Mouse (Mus musculus): ENCODE measurements around the gene Chrnb1. TPM values are rescaled to one million over a fixed set of nuclear protein-coding genes. Genes with fewer than 3 reads are reported as not detected.

Chrnb1 gene
- polyA plus RNA-seq, 1 experiment from 2014 or later, result 1.8 TPM

- Histone ChIP-seq H3K9ac (peak overlapping the region; percentile 69), H3K4me1 (peaks cover 71% of the 10 kb centered on the region), H3K27ac (no peak overlapping the region), H3K9me3 (no peaks in the 10 kb centered on the region), H3K4me3 (replicated peaks) (peak overlapping the region; percentile 58), H3K27me3 (peaks cover 71% of the 10 kb centered on the region), H3K36me3 (replicated peaks) (no peaks in the 10 kb centered on the region), H3K4me2 (peak overlapping the region; percentile 84)
- ATAC-seq (ENCODE audit: low FRiP score), result peak; percentile 5; the same call in 1 of the 2 replicates
- under 1% methylated on average over 32 of the region's 33 CpGs for WGBS
Measured at GRCm38 (mm10) chr11:69802648-69803105, 6.9 kb upstream of the Chrnb1 start.

GRCm38 (mm10) chr11:69801379-69801977 lies 5.7 kb upstream of the Chrnb1 start, which contains the start of gene Fgf11:
Gene Fgf11, minus strand, starts transcription at chr11:69801857.
- Histone ChIP-seq H3K9ac (peak within 1 kb of the TSS; percentile 74), H3K4me2 (peak within 1 kb of the TSS; percentile 84), H3K36me3 (replicated peaks) (no peaks in the 10 kb centered on the region), H3K27ac (peak within 1 kb of the TSS; percentile 91), H3K27me3 (peaks cover 72% of the 10 kb centered on the region), H3K4me1 (peaks cover 71% of the 10 kb centered on the region), H3K4me3 (replicated peaks) (peak within 1 kb of the TSS; percentile 58), H3K9me3 (no peaks in the 10 kb centered on the region)
- 2% methylated on average over 33 of the region's 33 CpGs for WGBS
- no peak for ATAC-seq (ENCODE audit: low FRiP score)

- Histone ChIP-seq H3K4me1 (peaks cover 75% of the 10 kb centered on the region), H3K9me3 (no peaks in the 10 kb centered on the region), H3K4me3 (replicated peaks) (peak overlapping the region; percentile 58), H3K4me2 (peak overlapping the region; percentile 84), H3K27ac (peak overlapping the region; percentile 91), H3K36me3 (replicated peaks) (no peaks in the 10 kb centered on the region), H3K9ac (peak overlapping the region; percentile 74), H3K27me3 (peaks cover 72% of the 10 kb centered on the region)
- WGBS, result under 1% methylated on average over 36 of the region's 36 CpGs
- ATAC-seq (ENCODE audit: low FRiP score), result peak; percentile 79
Measured at GRCm38 (mm10) chr11:69800392-69801197, 4.9 kb upstream of the Chrnb1 start.

GRCm38 (mm10) chr11:69800138-69800391 lies 4.3 kb upstream of the Chrnb1 start:
- peak overlapping the region; percentile 74 for H3K9ac ChIP-seq
- under 1% methylated on average over 11 of the region's 11 CpGs for WGBS
- H3K36me3 ChIP-seq (replicated peaks), result no peaks in the 10 kb centered on the region
- peak overlapping the region; percentile 84 for H3K4me2 ChIP-seq
- H3K27me3 ChIP-seq, result peaks cover 68% of the 10 kb centered on the region
- ATAC-seq (ENCODE audit: low FRiP score), result peak; percentile 53
- H3K27ac ChIP-seq, result peak overlapping the region; percentile 91
- H3K4me1 ChIP-seq, result peaks cover 73% of the 10 kb centered on the region
- H3K9me3 ChIP-seq, result no peaks in the 10 kb centered on the region
- peak overlapping the region; percentile 58 for H3K4me3 ChIP-seq (replicated peaks)

DNA sequence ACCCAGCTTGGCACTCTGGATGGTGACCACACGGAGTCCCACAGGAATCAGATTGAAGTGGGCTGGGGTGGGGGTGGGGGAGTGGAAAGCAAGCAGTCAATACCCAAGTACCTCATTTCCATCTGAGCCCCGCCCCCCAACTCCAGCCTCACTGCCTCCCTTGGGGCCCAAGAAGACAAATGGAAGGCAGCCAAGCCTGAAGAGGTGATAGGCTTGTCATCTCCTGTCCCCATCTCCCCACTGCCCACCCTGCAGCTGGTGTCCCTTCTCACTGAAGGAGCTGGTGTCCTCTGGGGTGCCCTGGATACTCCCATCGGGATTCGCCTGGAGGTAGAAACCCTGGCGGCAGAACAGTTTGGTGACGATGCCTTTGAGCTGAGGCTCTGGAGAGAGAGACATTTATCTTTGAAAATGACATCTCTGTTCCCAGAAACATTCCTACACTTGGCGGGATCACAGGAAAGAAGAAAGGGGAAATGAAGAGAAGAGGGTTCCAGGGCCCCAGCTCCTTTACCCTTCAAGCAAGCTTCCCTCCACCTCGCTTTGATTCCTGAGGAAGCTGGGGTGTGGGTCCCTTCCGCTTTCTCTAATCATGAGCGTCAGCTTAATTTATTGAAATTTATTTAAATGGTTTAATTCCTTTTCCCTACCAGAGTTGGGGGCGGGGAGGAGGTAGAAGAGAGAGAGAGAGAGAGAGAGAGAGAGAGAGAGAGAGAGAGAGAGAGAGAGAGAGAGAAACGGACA lies 3.8 kb upstream of the Chrnb1 start:
- Histone ChIP-seq H3K4me3 (replicated peaks) (peak overlapping the region; percentile 58), H3K9me3 (no peaks in the 10 kb centered on the region), H3K4me1 (peaks cover 70% of the 10 kb centered on the region), H3K4me2 (peak overlapping the region; percentile 84), H3K9ac (peak overlapping the region; percentile 74), H3K36me3 (replicated peaks) (no peaks in the 10 kb centered on the region), H3K27me3 (peaks cover 63% of the 10 kb centered on the region), H3K27ac (peak overlapping the region; percentile 91)
- no peak for ATAC-seq (ENCODE audit: low FRiP score)
- WGBS, result 22% methylated on average over 12 of the region's 12 CpGs

DNA sequence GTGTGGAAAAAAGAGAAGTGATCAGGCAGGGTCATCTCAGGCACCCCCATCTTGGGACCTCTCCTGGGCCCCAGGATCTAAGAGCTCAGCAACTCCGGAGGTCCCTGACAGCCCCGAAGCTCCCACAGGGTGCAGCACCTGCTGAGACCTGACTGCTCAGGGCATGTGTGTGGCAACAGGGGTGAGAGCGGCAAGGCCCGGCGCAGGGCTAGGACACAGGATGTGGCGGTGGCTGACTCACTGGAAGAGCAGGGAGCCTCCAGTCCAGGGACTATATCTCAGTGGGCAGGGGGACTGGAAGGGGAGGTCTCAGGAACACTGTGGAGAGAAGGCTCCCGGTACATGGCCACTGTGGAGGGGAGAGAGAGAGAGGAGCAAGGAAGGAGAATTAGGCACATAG lies 2.2 kb upstream of the Chrnb1 start:
- ATAC-seq (ENCODE audit: low FRiP score), result no peak
- peaks cover 55% of the 10 kb centered on the region for H3K4me1 ChIP-seq
- no peaks in the 10 kb centered on the region for H3K36me3 ChIP-seq (replicated peaks)
- 82% methylated on average over 7 of the region's 7 CpGs for WGBS
- no peak overlapping the region for H3K4me3 ChIP-seq (replicated peaks)
- H3K27ac ChIP-seq, result no peak overlapping the region
- no peak overlapping the region for H3K9ac ChIP-seq
- H3K27me3 ChIP-seq, result peaks cover 62% of the 10 kb centered on the region
- no peak overlapping the region for H3K4me2 ChIP-seq
- H3K9me3 ChIP-seq, result no peaks in the 10 kb centered on the region

DNA sequence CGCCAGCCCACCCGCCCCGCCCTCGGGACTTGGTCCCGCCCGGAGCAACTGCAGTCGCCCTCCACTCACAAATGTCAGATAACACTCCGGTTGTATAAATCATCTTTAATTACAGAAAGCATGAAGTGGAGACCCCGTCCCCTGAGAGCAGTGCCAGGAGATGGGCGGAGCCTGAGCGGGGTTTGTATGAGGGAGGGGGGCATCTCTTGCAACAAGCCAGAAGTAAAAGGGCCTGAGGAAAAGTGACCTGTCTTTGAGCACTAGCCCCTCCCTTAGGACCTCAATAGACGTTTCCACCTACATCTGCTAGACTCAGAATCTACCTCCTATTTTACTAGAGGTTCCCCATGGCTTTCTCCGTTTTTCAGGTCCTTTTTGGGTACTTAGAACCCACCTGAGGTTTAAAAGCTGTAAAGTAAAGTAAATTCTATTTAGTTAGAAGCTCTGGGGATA lies 266 bp upstream of the Chrnb1 start:
- H3K27me3 ChIP-seq, result peaks cover 49% of the 10 kb centered on the region
- peak overlapping the region; percentile 43 for H3K4me3 ChIP-seq (replicated peaks)
- H3K36me3 ChIP-seq (replicated peaks), result no peaks in the 10 kb centered on the region
- H3K4me2 ChIP-seq, result peak overlapping the region; percentile 87
- H3K9ac ChIP-seq, result 0 out of 2 replicates have a peak overlapping the region, but pooled peaks have one; percentile 44
- no peaks in the 10 kb centered on the region for H3K9me3 ChIP-seq
- no peak; the same call in 1 of the 2 replicates for ATAC-seq (ENCODE audit: low FRiP score)
- no peak overlapping the region for H3K27ac ChIP-seq
- 2% methylated on average over 13 of the region's 13 CpGs for WGBS
- peaks cover 36% of the 10 kb centered on the region for H3K4me1 ChIP-seq

GRCm38 (mm10) chr11:69793429-69793828 lies 2.3 kb downstream of the Chrnb1 start:
- no peak overlapping the region for H3K4me2 ChIP-seq
- no peaks in the 10 kb centered on the region for H3K36me3 ChIP-seq (replicated peaks)
- ATAC-seq (ENCODE audit: low FRiP score), result no peak
- WGBS, result 70% methylated on average over 5 of the region's 5 CpGs
- no peak overlapping the region for H3K9ac ChIP-seq
- no peaks in the 10 kb centered on the region for H3K9me3 ChIP-seq
- peaks cover 11% of the 10 kb centered on the region for H3K4me1 ChIP-seq
- peaks cover 49% of the 10 kb centered on the region for H3K27me3 ChIP-seq
- H3K27ac ChIP-seq, result no peak overlapping the region
- H3K4me3 ChIP-seq (replicated peaks), result no peak overlapping the region

DNA sequence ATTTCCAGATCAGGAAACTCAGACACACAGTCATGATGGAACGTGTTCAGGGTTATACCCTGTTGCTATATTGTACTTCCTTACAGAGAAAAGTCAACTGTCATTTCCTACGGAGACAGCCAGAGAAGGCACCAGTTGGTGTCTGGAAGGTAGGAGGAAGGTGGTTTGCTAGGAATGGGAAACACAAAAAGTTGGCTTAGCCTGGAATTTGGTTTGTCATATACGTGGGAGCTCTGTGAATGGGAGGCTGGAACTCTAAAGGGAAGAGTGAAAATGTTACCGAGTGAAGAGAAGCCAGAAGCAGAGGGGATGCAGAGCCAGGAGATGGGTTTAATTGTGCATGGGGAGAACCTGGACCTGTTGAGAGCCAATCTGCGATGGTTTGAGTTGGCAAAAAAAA lies 4.3 kb downstream of the Chrnb1 start:
- H3K36me3 ChIP-seq (replicated peaks), result no peaks in the 10 kb centered on the region
- H3K9me3 ChIP-seq, result no peaks in the 10 kb centered on the region
- H3K27me3 ChIP-seq, result peaks cover 29% of the 10 kb centered on the region
- H3K27ac ChIP-seq, result no peak overlapping the region
- H3K9ac ChIP-seq, result no peak overlapping the region
- H3K4me2 ChIP-seq, result no peak overlapping the region
- no peak for ATAC-seq (ENCODE audit: low FRiP score)
- no peak overlapping the region for H3K4me3 ChIP-seq (replicated peaks)
- WGBS, result 80% methylated on average over 5 of the region's 5 CpGs
- peaks cover 9% of the 10 kb centered on the region for H3K4me1 ChIP-seq

DNA sequence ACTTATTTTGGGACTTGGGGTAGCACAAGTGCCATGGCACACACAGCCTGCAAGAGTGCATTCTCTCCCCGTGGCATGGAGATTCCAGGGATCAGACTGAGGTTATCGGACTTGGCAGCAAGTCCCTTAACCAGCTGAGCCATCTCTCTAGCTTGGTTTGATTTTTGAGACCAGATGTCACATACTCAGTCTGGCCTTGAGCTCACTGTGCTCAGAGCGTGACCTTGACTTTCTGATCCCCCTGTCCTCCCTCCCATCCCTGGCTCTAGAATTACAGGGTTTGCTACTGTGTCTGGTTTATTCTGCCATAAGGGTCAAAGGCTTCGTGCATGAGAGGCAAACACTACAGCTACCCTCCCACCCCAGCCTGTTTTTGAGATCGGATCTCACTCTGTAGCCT lies 6.3 kb downstream of the Chrnb1 start:
- 75% methylated on average over 5 of the region's 5 CpGs for WGBS
- no peak for ATAC-seq (ENCODE audit: low FRiP score)
- no peaks in the 10 kb centered on the region for H3K9me3 ChIP-seq

DNA sequence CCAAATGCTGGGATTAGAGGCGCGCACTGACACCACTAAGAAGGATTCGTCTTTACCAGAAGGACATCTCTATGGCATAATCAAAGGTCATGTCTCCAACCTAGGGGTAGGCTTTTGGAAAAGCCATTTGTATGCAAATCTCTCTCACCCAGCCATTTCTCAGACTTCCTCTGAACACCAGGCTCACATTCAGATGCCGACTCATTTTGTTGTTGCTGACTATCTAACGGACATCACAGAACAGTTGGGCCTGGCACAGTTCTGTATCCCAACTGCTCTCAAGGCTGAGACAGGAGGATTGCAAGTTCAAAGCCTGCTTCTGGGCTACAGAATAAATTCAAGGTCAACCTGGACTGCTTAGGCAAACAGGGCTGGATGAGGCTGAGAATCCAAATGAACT lies 8.4 kb downstream of the Chrnb1 start:
- H3K4me2 ChIP-seq, result no peak overlapping the region
- no peak overlapping the region for H3K9ac ChIP-seq
- H3K27ac ChIP-seq, result no peak overlapping the region
- no peaks in the 10 kb centered on the region for H3K9me3 ChIP-seq
- H3K4me1 ChIP-seq, result no peaks in the 10 kb centered on the region
- WGBS, result 84% methylated on average over 5 of the region's 5 CpGs
- no peaks in the 10 kb centered on the region for H3K27me3 ChIP-seq
- no peak for ATAC-seq (ENCODE audit: low FRiP score)
- H3K36me3 ChIP-seq (replicated peaks), result no peaks in the 10 kb centered on the region
- no peak overlapping the region for H3K4me3 ChIP-seq (replicated peaks)

More for the DNA sequence above, 6.3 kb downstream of the Chrnb1 start:
- no peak overlapping the region for H3K4me2 ChIP-seq
- H3K27me3 ChIP-seq, result peaks cover 20% of the 10 kb centered on the region
- no peak overlapping the region for H3K9ac ChIP-seq
- no peaks in the 10 kb centered on the region for H3K36me3 ChIP-seq (replicated peaks)
- H3K4me1 ChIP-seq, result no peaks in the 10 kb centered on the region
- H3K4me3 ChIP-seq (replicated peaks), result no peak overlapping the region
- H3K27ac ChIP-seq, result no peak overlapping the region

DNA sequence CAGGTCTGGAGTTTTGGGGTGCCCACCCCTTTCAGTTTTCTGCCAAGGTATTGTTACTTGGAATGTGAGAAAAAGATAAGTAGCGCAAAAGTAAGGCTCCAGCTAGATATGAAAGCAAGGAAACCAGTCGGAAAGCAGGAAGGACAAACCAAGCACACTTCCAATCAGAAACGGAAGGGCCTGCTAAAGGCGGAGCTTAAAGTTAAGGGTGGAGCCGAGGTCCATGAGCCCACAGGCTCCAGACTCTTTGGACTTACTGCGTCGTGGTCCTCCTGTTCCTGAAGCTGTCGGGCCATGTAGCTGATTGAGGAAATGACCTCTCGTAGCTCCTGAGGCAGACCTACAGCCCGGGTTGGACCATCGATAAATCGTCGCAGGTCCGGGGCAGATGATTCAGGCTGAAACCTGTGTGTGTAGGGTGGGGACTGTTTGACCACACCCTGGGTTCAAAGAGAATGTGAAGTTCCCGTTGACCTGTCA lies 10.9 kb downstream of the Chrnb1 start:
- Histone ChIP-seq H3K27ac (no peak overlapping the region), H3K9ac (no peak overlapping the region), H3K4me3 (replicated peaks) (no peak overlapping the region), H3K27me3 (peaks cover 5% of the 10 kb centered on the region; the same call in 1 of the 2 replicates), H3K4me1 (no peaks in the 10 kb centered on the region), H3K9me3 (no peaks in the 10 kb centered on the region), H3K36me3 (replicated peaks) (no peaks in the 10 kb centered on the region), H3K4me2 (no peak overlapping the region)
- ATAC-seq (ENCODE audit: low FRiP score), result no peak
- WGBS, result 51% methylated on average over 15 of the region's 15 CpGs

All from forebrain, embryonic 12.5 days (tissue).